Mouse (Mus musculus) adrenal gland, adult 10 weeks (tissue): ENCODE measurements around the gene Il27. TPM values are rescaled to one million over a fixed set of nuclear protein-coding genes. Genes with fewer than 3 reads are reported as not detected.

ENCODE experiments used
- polyA plus RNA-seq: library from polyadenylated mRNA; stranded (reverse); fragments of 350-450 nt; fragmentation: Illumina TruSeq; extraction: RNeasy Lipid Tissue Mini Kit (QIAGEN cat#74804); gene quantifications from one replicate; pipeline ENCODE4 v1.2.3, GENCODE M21; 2014; ENCODE audit warnings: low read depth, low replicate concordance

The Il27 gene
- not detected for polyA plus RNA-seq

DNA sequence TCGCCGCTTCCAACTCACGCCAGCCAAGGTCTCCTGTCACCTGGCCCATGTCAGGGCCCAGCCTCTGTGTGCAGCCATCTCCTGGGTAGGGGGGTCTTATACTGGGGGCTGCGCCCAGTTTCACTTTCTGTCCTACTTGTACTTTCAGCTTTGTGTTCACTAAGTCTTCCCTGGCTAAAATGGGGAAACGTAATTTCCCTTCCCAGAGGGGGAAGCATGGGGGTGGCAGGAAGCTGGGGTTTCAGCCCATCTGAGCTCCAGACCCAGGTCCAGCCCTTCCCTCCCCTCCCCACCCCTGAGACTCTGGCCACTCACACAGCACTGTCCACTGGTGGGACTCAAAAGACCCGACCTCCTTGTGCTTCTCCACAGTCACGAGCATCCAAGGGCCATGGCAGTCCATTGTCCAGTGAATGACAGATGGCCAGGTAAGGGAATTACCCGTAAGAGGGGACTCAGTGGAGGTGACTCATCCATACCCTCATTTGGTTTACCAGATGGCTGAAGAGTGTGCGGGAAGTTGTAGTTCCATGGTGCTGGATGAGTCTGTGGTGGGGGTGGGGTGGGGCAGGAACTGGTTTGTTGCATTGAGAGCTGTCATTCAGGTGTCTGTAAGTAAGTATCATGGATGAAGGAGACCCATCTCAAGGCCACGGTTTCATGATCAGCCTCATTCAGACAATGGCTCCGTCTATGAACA is at the start of gene Il27:
Gene Il27 (minus strand): TSS at position 80 of the 700 bp plus-strand sequence.

DNA sequence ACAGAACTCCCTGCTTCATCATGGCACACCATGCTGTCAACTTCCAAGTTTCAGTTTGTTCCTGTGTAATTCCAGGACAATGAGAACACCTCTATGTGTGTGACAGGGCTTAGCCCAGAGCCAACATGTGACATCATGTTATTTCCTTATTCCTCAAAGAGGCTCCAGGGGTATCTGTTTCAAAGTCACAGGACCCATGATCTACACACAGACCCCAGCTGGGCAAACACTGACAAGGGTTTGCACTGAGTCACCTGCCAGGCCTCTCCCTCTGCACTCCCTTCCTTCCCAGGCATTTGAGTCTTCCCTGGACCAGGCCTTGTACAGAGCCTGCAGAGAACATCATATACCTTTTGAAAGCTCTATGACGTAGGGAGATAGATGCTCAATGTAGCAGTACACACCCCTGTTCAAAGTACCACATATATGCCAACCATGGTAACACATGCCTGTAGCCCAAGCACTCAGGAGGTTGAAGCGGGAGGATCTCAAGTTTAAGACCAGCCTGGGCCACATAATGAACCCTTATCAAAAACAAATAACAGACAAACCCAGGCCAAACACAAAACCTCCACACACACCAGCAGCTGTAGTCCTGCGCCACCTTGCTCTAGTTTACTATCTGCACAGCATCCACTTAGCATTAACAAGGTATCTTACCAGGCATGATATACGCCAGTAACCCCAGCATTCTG is 36.2 kb upstream of the Il27 start, which contains the start of gene Nupr1:
Gene Nupr1 (minus strand): TSS at position 38 of the 695 bp plus-strand sequence.

DNA sequence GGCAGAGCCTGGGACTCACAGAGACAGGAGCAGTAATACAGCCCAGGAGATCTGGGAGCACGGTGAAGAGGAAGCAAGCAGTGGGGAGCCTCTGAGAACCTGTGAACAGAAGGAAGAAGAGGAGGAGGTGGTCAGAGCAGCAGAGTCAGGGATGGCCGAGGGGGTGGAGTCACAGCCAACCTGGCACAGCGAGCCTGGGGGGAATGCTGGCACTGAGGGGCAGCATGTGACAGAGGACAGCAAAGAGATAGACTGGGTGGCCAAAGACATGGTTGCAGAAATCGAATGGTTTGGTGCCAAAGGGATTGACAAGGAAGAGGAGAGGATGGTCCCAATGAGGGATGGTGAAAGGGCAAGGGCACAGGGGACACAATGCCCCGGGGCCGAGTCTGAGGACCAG is 9.0 kb downstream of the Il27 start, which contains the start of gene Cln3:
Gene Cln3 (minus strand): TSS at position 101 of the 400 bp plus-strand sequence.

DNA sequence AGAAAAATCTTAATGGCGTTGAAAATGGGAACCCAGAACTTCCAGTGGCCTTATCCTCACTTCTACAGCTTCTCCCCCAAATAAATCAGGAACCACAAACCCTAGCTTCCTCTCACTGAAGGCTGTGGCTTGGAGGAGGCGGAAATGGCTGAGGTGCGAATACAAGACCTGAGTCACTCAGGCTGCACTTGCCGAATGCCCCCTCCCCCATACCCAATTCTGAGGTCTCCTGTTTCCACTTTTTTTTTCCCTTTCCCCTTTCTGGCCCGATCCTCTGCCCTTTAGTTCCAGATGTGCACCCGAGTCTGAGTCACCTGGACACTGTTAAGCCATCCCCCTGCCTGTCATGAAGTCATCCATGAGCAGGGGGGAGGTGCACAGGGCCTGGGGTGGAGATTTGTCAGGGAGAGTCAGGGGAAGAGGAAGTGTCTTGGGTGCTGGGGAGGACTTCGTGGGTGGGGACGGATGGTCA is 10.2 kb downstream of the Il27 start, which contains the start of gene Apobr:
Gene Apobr (plus strand): TSS at position 437 of the 472 bp plus-strand sequence.

GRCm38 (mm10) chr7:126566094-126566765 is 28.5 kb downstream of the Il27 start, which contains the start of gene Eif3c:
TSS of gene Eif3c (minus strand) at chr7:126566411.

Other genes starting within 250 kb of the Il27 start
- not detected for gene Lat, start 225.4 kb downstream of the Il27 start, polyA plus RNA-seq
- gene Spns1, start 217.5 kb downstream of the Il27 start, polyA plus RNA-seq, result 2.4 TPM
- gene Nfatc2ip, start 198.2 kb downstream of the Il27 start, polyA plus RNA-seq, result 7.6 TPM
- not detected for gene Cd19, start 180.1 kb downstream of the Il27 start, polyA plus RNA-seq
- gene Rabep2, start 166.2 kb downstream of the Il27 start, polyA plus RNA-seq, result 0.47 TPM
- 5.9 TPM for gene Atp2a1, start 131.8 kb downstream of the Il27 start, polyA plus RNA-seq
- 1.3 TPM for gene Sh2b1, start 119.5 kb downstream of the Il27 start, polyA plus RNA-seq
- 8.8 TPM for gene Tufm, start 107.6 kb downstream of the Il27 start, polyA plus RNA-seq
- gene Atxn2l, start 91.5 kb downstream of the Il27 start, polyA plus RNA-seq, result 23.1 TPM
- 249 TPM for gene Eif3c, start 28.5 kb downstream of the Il27 start, polyA plus RNA-seq
- gene Apobr, start 10.0 kb downstream of the Il27 start, polyA plus RNA-seq, result 0.47 TPM
- 2.4 TPM for gene Cln3, start 9.1 kb downstream of the Il27 start, polyA plus RNA-seq
- 4.6 TPM for gene Nupr1, start 35.9 kb upstream of the Il27 start, polyA plus RNA-seq
- 1.6 TPM for gene Sgf29, start 54.4 kb upstream of the Il27 start, polyA plus RNA-seq
- gene Sult1a1, start 81.5 kb upstream of the Il27 start, polyA plus RNA-seq, result 105 TPM
- 0.12 TPM for gene Bola2, start 100.5 kb upstream of the Il27 start, polyA plus RNA-seq
- 1.3 TPM for gene Slx1b, start 100.8 kb upstream of the Il27 start, polyA plus RNA-seq
- gene Coro1a, start 112.8 kb upstream of the Il27 start, polyA plus RNA-seq, result 3.2 TPM
- gene Mapk3, start 164.7 kb upstream of the Il27 start, polyA plus RNA-seq, result 30.8 TPM
- not detected for gene Gdpd3, start 171.4 kb upstream of the Il27 start, polyA plus RNA-seq
- 12.0 TPM for gene Ypel3, start 182.0 kb upstream of the Il27 start, polyA plus RNA-seq
- not detected for gene Tbx6, start 186.5 kb upstream of the Il27 start, polyA plus RNA-seq
- 28.4 TPM for gene Ppp4c, start 197.6 kb upstream of the Il27 start, polyA plus RNA-seq
- not detected for gene Fam57b, start 202.7 kb upstream of the Il27 start, polyA plus RNA-seq
- not detected for gene 4930451I11Rik, start 236.7 kb upstream of the Il27 start, polyA plus RNA-seq